Mouse (Mus musculus): ENCODE results near the gene Nfia.

DNA sequence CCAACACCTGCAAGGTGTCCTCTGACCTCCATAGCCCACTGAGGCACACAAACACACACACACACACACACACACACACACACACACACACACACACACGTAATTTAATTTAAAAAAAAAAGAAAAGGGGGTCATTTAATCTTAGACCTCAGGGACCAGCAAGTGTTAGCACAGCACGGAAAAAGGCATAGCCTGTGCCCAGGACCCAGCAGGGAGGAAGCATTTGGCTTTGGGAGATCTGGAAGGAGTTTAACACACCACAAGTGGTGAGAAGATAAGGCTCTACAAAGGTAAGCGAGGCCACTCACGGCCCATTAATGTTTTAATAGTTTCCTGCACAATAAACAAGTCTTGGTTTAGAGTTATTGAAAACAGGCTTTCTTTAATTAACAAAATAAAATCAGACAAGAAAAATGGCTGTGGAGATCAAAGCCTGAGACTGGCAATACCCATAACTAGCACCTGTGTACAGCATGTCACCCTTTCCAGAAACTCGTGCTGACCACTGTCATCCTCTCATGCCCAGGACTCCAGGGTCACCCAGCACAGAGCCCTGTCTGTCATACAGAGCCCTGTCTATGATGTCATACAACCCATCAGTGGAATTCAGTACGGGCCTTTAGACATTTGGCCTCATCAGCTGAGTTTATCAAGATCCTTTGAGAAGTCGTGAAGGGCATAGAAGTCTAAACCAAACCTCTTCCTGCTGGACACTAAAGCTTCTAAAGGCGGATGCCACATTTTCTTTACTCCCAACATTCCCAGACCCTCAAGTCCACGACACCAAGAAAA is 332.6 kb downstream of the Nfia start:
- TF ChIP-seq CTCF (IDR thresholded peaks at IDR 0.05; ENCODE audit: insufficient read depth, low read depth, low read length) (no peak), POLR2A (IDR thresholded peaks at IDR 0.05; ENCODE audit: insufficient read depth, low read depth, low read length) (no peak)
